Mouse (Mus musculus): ENCODE measurements at regions not wholly inside any gene's neighbourhood (a gene's known extent, or its start where the extent isn't known, plus 50 kb on each side); places are given as distances from the start of the nearest gene placed in this dataset.
A peak's percentile ranks its signal among the peaks of the same experiment; 100 is the strongest.

DNA sequence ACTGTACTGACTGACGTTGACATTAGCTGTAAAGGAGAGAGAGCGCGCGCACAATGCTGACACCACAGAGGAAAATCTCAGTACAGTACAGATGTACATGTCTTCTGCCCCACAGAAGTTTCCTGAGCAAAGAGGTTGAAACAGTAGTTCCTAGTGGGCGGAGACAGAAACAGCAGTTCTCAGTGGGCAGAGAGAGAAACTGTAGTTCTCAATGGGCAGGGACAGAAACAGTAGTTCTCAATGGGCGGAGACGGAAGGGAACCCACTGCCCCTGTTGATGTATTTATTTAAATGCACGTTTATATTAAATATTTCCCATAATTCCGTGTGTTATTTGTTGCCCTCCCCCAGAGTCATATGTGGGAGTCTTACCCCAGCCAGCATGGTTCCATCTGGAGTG, 67.4 kb upstream of the Ccdc39 start:
- H3K79me2 ChIP-seq (replicated peaks; ENCODE audit: control insufficient read depth, insufficient read depth, low read length) = no peaks in the 10 kb centered on the region
- no peak for DNase-seq
- no peak overlapping the region for H3K9ac ChIP-seq (ENCODE audit: low read depth, low read length)
- H3K36me3 ChIP-seq (ENCODE audit: control insufficient read depth, insufficient read depth, low read length) = no peaks in the 10 kb centered on the region
- TF ChIP-seq POLR2A (IDR thresholded peaks at IDR 0.05; ENCODE audit: insufficient read depth, low read depth, low read length) (no peak), EP300 (IDR thresholded peaks at IDR 0.05; ENCODE audit: insufficient read depth, low read depth, low read length) (no peak), CTCF (IDR thresholded peaks at IDR 0.05) (no peak)
- H3K4me3 ChIP-seq = no peak overlapping the region
- intact Hi-C loops (cut with DNase I) = no loop called here
- no peak overlapping the region for H3K27ac ChIP-seq
- WGBS = 82% methylated on average over 9 of the region's 9 CpGs
- no peaks in the 10 kb centered on the region for H3K4me1 ChIP-seq (ENCODE audit: control insufficient read depth, insufficient read depth, low read length)
- H3K27me3 ChIP-seq (ENCODE audit: control insufficient read depth, insufficient read depth, low read length) = no peaks in the 10 kb centered on the region

DNA sequence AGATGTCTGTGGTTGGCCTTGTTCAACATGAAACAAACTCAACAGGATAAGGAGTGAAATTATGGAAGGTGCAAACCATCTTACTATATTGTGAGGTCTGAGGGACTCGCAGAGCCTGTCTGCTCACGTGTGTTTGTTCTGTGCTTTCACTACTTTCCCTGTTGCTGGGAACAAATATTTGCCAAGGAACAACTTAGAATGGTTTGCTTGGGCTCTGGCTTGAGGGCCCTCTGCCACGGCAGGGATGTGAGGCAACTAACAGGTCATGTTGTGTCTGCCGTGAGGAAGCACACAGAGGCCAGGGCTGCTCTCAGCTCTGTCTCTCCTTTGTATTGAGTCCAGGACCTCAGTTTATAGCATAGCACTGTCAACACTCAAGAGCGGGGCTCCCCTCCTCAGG, 69.4 kb upstream of the Ccdc39 start:
- Histone ChIP-seq H3K79me2 (replicated peaks; ENCODE audit: control insufficient read depth, insufficient read depth, low read length) (no peaks in the 10 kb centered on the region), H3K4me1 (ENCODE audit: control insufficient read depth, insufficient read depth, low read length) (no peaks in the 10 kb centered on the region), H3K27ac (no peak overlapping the region), H3K36me3 (ENCODE audit: control insufficient read depth, insufficient read depth, low read length) (no peaks in the 10 kb centered on the region), H3K27me3 (ENCODE audit: control insufficient read depth, insufficient read depth, low read length) (no peaks in the 10 kb centered on the region), H3K9ac (ENCODE audit: low read depth, low read length) (no peak overlapping the region), H3K4me3 (no peak overlapping the region)
- 82% methylated on average over 5 of the region's 5 CpGs for WGBS
- intact Hi-C loops (cut with DNase I) = no loop called here
- no peak for TF ChIP-seq EP300 (IDR thresholded peaks at IDR 0.05; ENCODE audit: insufficient read depth, low read depth, low read length)
- TF ChIP-seq CTCF (IDR thresholded peaks at IDR 0.05) = no peak
- TF ChIP-seq POLR2A (IDR thresholded peaks at IDR 0.05; ENCODE audit: insufficient read depth, low read depth, low read length) = no peak
- no peak for DNase-seq

DNA sequence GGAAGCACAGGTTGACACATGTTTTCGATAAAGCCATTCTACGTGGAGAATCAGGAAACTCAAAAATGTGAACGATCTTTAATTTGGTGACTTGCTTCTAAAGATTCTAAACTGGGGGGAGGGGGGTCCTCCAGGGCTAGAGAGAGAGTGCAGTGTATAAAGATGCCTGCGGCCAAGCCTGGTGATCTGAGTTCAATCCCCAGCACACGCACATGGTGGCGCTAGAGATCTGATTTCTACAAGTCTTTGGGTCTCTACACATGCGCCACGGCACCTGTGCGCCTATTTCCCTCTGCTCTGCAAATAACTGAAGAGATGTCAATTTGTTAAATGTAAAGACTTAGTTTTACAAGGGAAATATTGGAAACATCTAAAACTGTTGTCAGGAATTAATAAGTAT, 70.3 kb upstream of the Ccdc39 start:
- H3K36me3 ChIP-seq (ENCODE audit: control insufficient read depth, insufficient read depth, low read length) = no peaks in the 10 kb centered on the region
- no peak overlapping the region for H3K4me3 ChIP-seq
- 64% methylated on average over 9 of the region's 9 CpGs for WGBS
- no peak for DNase-seq
- no peak overlapping the region for H3K27ac ChIP-seq
- TF ChIP-seq CTCF (IDR thresholded peaks at IDR 0.05) = no peak
- TF ChIP-seq POLR2A (IDR thresholded peaks at IDR 0.05; ENCODE audit: insufficient read depth, low read depth, low read length) = no peak
- H3K79me2 ChIP-seq (replicated peaks; ENCODE audit: control insufficient read depth, insufficient read depth, low read length) = no peaks in the 10 kb centered on the region
- H3K4me1 ChIP-seq (ENCODE audit: control insufficient read depth, insufficient read depth, low read length) = no peaks in the 10 kb centered on the region
- intact Hi-C loops (cut with DNase I) = no loop called here
- H3K27me3 ChIP-seq (ENCODE audit: control insufficient read depth, insufficient read depth, low read length) = no peaks in the 10 kb centered on the region; the same call in 1 of the 2 replicates
- no peak overlapping the region for H3K9ac ChIP-seq (ENCODE audit: low read depth, low read length)

DNA sequence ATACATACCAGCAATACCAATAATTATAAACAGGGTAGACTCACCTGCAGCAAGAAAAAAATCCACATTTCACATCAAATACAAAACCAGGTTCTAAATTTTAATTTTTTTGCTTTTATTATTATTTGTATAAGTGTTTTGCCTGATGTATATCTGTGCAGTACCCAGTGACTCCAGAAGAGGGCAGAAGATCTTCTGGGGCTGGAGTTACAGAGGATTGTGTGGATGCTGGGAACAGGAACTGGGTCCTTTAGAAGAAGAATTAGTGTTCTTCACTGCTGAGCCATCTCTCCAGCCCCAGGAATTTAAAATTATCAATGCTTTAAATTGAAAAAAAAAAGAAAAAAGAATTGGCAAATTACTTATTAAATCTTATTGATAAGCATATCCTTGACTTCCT, 71.7 kb upstream of the Ccdc39 start:
- intact Hi-C loops (cut with DNase I) = no loop called here
- TF ChIP-seq CTCF (IDR thresholded peaks at IDR 0.05) (peak; percentile 25), POLR2A (IDR thresholded peaks at IDR 0.05; ENCODE audit: insufficient read depth, low read depth, low read length) (no peak), EP300 (IDR thresholded peaks at IDR 0.05; ENCODE audit: insufficient read depth, low read depth, low read length) (no peak)
- no peaks in the 10 kb centered on the region for H3K4me1 ChIP-seq (ENCODE audit: control insufficient read depth, insufficient read depth, low read length)
- H3K4me3 ChIP-seq = no peak overlapping the region
- no peak overlapping the region for H3K9ac ChIP-seq (ENCODE audit: low read depth, low read length)
- H3K36me3 ChIP-seq (ENCODE audit: control insufficient read depth, insufficient read depth, low read length) = no peaks in the 10 kb centered on the region
- no peak for DNase-seq
- H3K79me2 ChIP-seq (replicated peaks; ENCODE audit: control insufficient read depth, insufficient read depth, low read length) = no peaks in the 10 kb centered on the region
- H3K27ac ChIP-seq = no peak overlapping the region
- H3K27me3 ChIP-seq (ENCODE audit: control insufficient read depth, insufficient read depth, low read length) = no peaks in the 10 kb centered on the region; the same call in 1 of the 2 replicates

DNA sequence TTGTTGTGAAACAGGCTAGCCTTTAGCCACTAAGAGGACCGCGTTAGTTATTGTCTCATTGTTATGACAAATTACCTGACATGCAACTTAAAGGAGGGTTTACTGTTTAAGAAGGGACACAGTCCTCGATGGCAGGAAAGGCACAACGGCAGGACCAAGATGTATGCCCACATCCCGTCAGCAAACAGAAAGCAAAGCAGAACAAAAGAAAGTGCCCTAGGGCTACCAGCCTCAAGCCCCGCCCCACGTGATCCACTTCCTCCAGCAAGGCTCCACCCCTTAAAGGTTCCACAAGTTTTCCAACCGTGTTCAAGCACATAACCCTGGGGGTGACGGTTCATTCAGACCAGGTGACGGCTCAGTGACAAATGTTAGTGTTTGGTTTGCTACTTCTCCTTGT, 72.2 kb upstream of the Ccdc39 start:
- DNase-seq = no peak
- Histone ChIP-seq H3K4me1 (ENCODE audit: control insufficient read depth, insufficient read depth, low read length) (no peaks in the 10 kb centered on the region), H3K4me3 (no peak overlapping the region), H3K9ac (ENCODE audit: low read depth, low read length) (no peak overlapping the region), H3K27ac (no peak overlapping the region), H3K79me2 (replicated peaks; ENCODE audit: control insufficient read depth, insufficient read depth, low read length) (no peaks in the 10 kb centered on the region), H3K36me3 (ENCODE audit: control insufficient read depth, insufficient read depth, low read length) (no peaks in the 10 kb centered on the region), H3K27me3 (ENCODE audit: control insufficient read depth, insufficient read depth, low read length) (no peaks in the 10 kb centered on the region; the same call in 1 of the 2 replicates)
- WGBS = 86% methylated on average over 10 of the region's 10 CpGs
- intact Hi-C loops (cut with DNase I) = no loop called here
- TF ChIP-seq CTCF (IDR thresholded peaks at IDR 0.05) (no peak), POLR2A (IDR thresholded peaks at IDR 0.05; ENCODE audit: insufficient read depth, low read depth, low read length) (no peak), EP300 (IDR thresholded peaks at IDR 0.05; ENCODE audit: insufficient read depth, low read depth, low read length) (no peak)

DNA sequence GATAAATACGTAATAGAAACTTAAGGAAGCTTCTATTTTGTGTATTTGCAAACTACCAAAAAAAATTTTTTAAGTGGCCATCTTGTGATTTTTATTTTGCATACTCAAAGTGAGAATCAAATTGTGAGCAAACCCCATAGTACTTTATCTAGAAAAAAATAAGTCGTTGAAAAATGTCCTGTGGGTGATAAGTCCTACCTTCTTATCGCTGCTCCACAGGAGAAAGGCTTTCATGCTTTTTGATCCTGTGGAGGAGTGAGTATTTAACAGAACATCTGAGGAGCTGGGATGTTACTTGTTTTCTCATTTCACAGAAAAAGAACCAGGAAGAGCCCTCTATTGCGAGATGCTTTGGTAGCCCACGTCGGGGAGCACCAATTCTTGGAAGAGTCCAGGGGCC, 72.7 kb upstream of the Ccdc39 start:
- intact Hi-C loops (cut with DNase I) = no loop called here
- no peaks in the 10 kb centered on the region; the same call in 1 of the 2 replicates for H3K27me3 ChIP-seq (ENCODE audit: control insufficient read depth, insufficient read depth, low read length)
- no peak for DNase-seq
- TF ChIP-seq CTCF (IDR thresholded peaks at IDR 0.05) = no peak
- TF ChIP-seq EP300 (IDR thresholded peaks at IDR 0.05; ENCODE audit: insufficient read depth, low read depth, low read length) = no peak
- no peak for TF ChIP-seq POLR2A (IDR thresholded peaks at IDR 0.05; ENCODE audit: insufficient read depth, low read depth, low read length)
- H3K27ac ChIP-seq = no peak overlapping the region
- 81% methylated on average over 6 of the region's 6 CpGs for WGBS
- no peaks in the 10 kb centered on the region for H3K36me3 ChIP-seq (ENCODE audit: control insufficient read depth, insufficient read depth, low read length)
- H3K79me2 ChIP-seq (replicated peaks; ENCODE audit: control insufficient read depth, insufficient read depth, low read length) = no peaks in the 10 kb centered on the region
- H3K4me1 ChIP-seq (ENCODE audit: control insufficient read depth, insufficient read depth, low read length) = no peaks in the 10 kb centered on the region
- H3K4me3 ChIP-seq = no peak overlapping the region
- no peak overlapping the region for H3K9ac ChIP-seq (ENCODE audit: low read depth, low read length)
